Mouse (Mus musculus): ENCODE results near the gene Jdp2. TPM values are rescaled to one million over a fixed set of nuclear protein-coding genes. Genes with fewer than 3 reads are reported as not detected.

Gene Jdp2
- 6.8 TPM for polyA plus RNA-seq (2015; fragmentation: Illumina TruSeq; extraction: RNeasy Lipid Tissue Mini Kit (QIAGEN cat#74804); ENCODE audit: insufficient read depth, low read depth, low replicate concordance)

DNA sequence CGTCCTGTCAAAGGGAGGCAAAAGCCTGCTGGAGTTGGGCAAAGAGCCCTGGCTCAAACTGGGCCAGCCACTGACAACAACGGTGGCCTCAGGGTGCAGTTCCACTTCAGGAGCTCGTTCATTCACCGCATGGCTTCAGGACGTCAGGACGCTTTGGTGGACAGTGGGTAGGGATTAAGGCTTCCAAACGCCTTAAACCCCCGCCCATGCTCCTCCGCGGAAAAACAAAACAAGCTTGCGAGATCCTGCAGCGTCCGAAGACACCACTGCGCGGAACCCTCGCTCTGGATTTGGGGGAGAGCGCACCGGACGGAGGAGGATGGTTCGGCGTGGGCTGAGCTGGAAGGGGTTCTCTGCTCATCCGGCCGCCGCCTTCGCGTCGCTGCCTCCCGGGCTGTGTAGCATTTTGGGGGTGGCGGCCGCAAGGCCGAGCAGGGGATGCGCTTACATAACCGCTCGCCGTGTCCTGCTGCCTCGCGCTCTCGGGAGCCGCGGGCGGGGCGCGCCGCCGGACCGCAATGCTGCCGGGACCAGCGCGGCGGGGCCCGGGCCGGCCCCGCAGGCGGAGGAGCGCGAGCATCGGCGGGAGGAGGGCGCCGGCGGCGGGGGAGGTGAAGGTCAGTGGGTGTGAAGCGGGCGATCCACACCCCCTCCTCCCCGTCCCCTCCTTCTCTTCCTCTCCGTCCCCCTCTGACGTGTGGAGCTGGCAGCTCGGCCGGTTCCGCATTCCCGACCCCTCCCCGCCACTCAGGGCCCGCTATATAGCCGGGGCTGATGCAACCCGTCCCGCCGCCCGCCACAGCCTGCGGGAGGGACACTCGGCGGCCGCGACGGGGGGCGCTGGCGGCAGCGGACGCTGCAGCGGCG, at the start of gene Jdp2:
Gene Jdp2, plus strand, starts transcription at position 417 of the 867 bp plus-strand sequence.

GRCm38 (mm10) chr12:85686466-85687216, 87.8 kb downstream of the Jdp2 start, which contains the start of gene Batf:
TSS of gene Batf (plus strand) at chr12:85686669.

Other genes with a start within 250 kb of the Jdp2 start
- 76.1 TPM for gene Tmed10, start 224.2 kb upstream of the Jdp2 start, polyA plus RNA-seq (2015; fragmentation: Illumina TruSeq; extraction: RNeasy Lipid Tissue Mini Kit (QIAGEN cat#74804); ENCODE audit: insufficient read depth, low read depth, low replicate concordance)
- 35.8 TPM for gene Fos, start 125.1 kb upstream of the Jdp2 start, polyA plus RNA-seq (2015; fragmentation: Illumina TruSeq; extraction: RNeasy Lipid Tissue Mini Kit (QIAGEN cat#74804); ENCODE audit: insufficient read depth, low read depth, low replicate concordance)
- not detected for gene Batf, start 87.6 kb downstream of the Jdp2 start, polyA plus RNA-seq (2015; fragmentation: Illumina TruSeq; extraction: RNeasy Lipid Tissue Mini Kit (QIAGEN cat#74804); ENCODE audit: insufficient read depth, low read depth, low replicate concordance)
- 1.0 TPM for gene Flvcr2, start 147.5 kb downstream of the Jdp2 start, polyA plus RNA-seq (2015; fragmentation: Illumina TruSeq; extraction: RNeasy Lipid Tissue Mini Kit (QIAGEN cat#74804); ENCODE audit: insufficient read depth, low read depth, low replicate concordance)
- gene Erg28, start 225.5 kb downstream of the Jdp2 start, polyA plus RNA-seq (2015; fragmentation: Illumina TruSeq; extraction: RNeasy Lipid Tissue Mini Kit (QIAGEN cat#74804); ENCODE audit: insufficient read depth, low read depth, low replicate concordance) = 7.0 TPM
- 4.6 TPM for gene Ttll5, start 225.6 kb downstream of the Jdp2 start, polyA plus RNA-seq (2015; fragmentation: Illumina TruSeq; extraction: RNeasy Lipid Tissue Mini Kit (QIAGEN cat#74804); ENCODE audit: insufficient read depth, low read depth, low replicate concordance)